Mouse (Mus musculus) lung, postnatal 4 days (tissue): ENCODE results near the gene Zfp36.

Experiments
- DNase-seq, 2 experiments: peaks; one replicate each; pipeline ENCODE4 v3.0.0; 2021

The Zfp36 gene

DNA sequence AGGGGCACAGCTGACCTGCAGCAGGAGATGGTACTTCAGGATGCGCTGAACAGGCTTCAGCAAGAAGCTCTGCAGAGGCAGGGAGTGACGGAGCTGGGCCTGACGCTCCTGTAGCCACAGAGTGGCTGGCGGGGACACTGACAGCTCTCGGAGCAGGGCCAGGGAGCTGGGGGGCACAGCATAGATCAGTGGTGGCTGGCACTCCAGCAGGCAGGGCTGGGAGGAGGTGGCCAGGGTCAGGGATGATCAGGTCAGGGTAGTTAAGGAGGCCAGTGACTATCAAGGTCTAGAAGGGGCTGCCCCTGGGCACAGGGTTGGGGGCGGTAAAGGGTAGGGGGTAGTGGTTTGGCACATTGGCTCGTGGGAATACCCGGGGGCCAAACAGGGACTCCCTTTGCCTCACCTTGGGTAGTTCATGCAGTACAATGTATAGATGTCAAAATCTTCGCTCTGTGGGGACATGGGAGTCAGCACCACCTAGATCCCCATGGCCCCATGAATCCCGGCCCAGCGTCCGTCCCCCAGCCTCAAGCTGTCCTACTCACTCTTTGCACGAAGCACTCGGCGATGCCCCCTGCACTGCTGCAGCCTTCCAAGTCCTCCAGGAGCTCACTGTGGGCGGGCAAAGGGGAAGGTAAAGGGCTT, 11.7 kb downstream of the Zfp36 start:
- DNase-seq, result no peak

DNA sequence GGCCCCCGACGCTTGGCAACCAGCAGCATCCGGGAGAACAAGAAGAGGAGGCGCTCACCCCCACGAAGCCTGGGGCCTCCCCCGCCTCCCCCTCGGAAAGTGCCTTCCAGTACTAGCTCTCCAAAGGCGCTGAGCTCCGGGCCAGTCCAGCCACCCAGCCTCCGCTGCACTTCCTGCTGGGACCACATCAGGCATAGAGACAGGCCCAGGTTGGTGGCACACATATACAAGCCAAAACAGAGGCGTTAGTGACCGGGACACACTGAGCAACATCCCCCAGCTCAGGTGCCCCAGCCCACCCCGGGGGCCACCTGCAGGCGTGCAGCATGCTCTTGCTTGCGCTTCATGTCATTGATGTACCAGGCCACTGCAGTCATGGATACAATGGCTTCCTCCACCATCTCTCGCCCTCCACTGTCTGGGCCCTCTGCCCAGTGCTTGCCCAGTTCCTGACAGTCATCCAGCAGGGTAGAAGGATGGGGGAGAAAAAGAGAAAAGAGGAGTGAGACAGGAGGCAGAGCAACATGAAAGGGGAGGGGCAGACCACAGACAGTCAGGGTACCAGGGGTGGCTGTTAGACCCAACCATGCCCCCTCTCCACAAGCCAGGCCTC, 12.3 kb downstream of the Zfp36 start:
- DNase-seq, result no peak

DNA sequence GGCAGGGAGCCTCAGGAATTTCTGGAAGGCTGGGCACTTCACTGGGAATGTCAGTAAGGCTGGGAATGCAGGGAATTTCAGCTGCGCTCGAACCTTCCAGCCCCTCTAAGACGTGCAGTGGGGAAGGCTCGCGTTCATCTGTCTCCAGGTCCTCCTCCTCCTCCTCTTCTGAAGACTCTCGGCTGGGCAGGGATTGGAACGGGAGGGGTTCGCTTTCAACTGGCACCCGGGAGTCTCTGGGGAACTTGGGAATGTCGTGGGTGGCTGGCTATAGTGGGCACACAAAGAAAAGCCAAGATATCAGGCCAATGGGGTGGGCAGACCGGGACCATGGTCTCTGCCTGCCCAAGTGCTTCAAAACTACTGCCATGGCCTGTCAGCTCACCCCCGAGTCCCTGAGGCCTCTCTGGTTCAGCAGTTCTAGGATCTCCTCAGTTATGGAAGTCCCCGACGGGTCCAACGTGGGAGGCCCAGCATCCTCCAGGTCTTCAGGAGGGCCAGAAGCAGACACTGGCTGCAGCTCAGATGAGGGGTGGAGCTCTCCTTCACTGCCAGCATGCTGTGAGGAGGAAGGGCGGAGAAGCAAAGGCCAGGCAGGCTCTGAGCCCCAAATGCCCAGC, 17.5 kb downstream of the Zfp36 start:
- no peak for DNase-seq

DNA sequence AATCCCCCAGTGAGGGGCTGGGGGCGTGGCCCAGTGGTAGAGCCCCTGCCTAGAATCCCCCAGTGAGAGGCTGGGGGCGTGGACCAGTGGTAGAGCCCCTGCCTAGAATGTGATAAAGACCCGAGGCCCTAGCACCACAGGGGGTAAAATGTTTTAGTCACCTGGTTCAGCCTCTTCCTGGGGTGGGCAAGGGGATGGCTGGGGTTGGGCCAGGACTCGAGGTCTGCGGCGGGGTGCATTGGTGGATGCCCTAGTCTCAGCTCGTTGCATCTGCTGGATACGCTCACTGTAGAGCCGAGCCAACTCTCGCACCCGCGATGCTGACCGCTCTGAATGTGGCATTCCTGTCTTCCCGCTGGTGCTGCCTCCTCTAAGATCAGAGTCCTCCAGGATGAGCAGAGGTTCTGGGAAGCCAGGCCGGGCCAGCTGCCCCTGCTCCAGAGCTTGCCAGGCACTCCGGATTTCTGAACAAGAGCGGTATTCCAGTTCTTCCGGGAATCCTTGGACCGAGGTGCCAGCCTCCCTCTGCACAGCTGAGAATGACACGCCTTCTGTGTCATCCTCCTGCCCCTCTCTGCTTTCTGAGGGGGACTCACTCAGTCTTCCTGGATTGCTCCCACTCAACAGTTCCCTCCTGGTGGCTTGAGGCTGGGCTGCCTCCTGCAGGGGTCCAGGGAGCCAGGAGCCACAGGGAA, 18.3 kb downstream of the Zfp36 start:
- no peak for DNase-seq

DNA sequence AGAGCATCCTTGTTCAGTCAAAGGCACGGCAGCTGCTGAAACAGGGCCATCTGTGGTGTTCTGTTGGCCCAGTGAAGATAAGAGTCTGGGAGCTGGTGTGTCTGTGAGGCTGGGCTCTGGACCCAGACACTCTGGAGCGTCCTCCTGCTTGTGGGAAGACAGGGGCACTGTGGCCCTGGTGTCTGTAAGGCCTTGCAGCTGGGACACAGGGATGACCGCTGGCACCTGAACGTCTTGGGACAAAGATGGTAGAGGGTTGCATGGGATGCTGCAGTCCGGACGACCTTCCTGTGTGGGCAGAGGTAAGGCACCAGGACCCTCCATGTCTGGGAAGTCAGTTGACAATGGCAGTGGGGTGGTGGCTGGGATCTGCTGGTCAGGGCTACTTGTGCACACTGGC, 19.8 kb downstream of the Zfp36 start:
- no peak for DNase-seq

DNA sequence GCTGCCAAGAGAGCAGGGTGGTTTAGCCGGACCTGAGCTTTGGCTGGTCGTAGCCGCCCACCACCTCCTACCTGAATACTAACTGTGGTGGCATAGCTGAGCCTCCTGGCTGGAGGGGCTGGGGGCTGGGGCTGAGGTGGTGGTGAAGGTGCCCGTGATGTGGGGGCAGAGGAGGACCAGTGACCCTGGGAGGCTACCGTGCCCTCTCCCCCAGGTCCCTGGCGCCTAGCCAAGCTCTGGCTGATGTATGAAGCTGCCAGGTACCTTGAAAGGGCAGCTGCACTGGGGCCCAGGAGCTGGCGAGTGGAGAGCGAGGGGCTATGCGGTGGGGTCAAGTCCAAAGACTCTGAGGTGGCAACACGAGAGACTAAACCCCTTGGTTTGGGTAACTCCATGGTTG, 20.2 kb downstream of the Zfp36 start:
- no peak for DNase-seq

DNA sequence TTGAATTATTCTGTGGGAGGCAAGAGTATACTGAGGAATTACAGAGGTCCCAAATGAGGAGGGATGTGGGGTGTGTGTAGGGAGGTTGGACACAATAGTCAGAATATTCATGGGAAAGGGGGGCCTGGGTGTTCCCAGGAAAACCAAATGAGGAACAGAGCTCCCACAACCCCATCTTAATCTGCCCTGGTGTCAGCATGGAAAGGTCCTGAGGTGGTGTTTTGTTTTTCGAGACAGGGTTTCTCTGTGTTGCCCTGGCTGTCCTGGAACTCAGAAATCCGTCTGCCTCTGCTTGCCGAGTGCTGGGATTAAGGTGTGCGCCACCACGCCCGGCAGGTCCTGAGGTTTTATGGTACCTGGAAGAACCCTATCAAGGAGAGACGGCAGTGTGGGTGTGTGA, 21.6 kb downstream of the Zfp36 start:
- DNase-seq, result no peak

DNA sequence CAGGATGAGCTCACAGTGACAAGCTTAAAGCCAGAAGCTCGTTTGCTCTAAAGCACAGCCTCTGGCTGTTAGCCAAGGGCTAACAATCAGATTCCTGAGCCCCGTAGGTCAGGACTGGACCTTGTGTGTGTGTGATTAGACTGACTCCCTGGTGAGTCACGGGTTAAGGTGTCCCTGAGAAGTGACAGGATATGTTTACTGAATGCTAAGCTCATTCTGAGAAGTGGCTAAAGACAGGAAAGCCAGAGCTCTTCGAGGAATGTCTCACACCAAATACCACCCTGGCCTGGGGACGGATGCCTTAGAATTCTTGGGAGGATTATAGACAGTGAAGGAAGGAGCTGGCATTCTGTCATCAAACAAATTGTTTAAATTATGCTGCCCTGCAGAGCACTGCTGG, 22.1 kb downstream of the Zfp36 start:
- DNase-seq, result peak; percentile 35 to 47

DNA sequence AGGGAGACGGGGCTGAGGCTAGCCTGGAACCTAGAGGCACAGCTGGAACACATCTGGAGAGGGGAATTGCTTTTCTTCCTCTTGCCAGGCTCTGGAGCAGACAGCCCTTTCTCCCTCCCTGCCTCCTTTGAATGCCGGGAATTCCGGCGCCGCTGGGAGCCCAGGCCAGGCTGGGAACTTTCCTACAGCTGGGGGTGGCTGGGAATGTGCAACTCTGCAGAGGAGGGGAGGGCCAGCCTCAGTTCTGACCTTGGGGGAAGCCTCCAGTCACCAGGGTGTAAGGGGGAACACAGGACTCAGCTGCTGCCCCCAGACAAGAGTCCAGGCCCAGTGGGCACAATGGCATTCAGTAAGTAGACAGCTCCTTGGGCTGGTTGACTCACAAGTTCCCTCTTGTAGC, 23.1 kb downstream of the Zfp36 start:
- peak; percentile 79 to 90 for DNase-seq

DNA sequence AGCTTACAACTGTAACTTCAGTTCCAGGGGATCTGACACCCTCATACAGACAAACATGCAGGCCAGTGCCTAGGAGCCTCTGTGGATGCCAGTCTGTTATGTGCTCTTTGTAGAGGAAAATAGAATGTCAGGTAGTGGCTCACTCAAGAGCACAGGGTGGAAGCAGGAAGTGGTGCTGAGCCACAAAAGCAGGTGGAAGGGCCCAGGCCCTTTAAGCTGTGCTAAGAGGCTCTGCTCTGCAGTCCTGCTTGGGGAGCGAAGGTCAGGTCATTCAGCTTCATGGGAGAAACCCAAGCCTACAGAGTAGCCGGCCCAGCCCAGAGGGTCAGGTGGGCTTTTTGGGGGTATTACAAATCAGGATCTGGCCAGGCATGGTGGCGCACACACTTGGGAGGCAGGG, 24.8 kb downstream of the Zfp36 start:
- no peak for DNase-seq

DNA sequence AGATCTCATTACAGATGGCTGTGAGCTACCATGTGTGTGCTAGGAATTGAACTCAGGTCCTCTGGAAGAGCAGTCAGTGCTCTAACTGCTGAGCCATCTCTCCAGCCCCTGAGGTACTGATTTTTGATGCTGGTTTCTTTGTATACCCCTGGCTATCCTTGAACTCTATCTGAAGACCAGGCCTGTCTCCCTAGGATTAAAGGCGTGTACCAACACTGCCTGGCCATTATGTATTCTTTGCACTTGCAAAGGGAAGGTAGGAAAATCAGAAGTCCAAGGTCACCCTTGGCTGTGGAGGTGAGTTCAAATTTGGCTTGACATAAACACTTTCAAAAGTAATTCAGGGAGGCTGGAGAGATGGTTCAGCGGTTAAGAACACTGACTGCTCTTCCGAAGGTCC, 25.5 kb downstream of the Zfp36 start:
- DNase-seq, result no peak

DNA sequence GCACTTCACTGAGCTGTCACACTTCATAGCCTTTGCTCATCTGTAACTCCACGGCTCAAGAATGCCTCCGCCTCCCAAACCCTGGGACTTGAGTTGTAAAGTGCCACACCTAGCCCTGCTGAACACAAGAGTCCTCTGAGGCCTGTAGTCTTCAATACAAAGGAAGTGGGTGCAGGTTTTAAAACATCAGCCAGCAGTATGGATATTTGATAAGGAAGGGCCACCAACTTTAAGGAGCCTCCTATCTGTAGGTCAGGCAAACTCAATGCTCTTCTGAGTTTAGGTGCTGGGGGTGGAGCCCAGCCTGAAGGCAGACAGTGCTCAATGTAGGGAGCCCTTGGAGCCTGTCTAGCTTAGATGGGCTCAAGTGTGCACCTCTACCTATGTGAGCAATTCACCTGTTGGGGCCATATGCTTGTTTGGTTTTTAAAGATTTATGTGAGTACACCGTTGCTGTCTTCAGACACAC, 25.9 kb downstream of the Zfp36 start:
- DNase-seq, result no peak

DNA sequence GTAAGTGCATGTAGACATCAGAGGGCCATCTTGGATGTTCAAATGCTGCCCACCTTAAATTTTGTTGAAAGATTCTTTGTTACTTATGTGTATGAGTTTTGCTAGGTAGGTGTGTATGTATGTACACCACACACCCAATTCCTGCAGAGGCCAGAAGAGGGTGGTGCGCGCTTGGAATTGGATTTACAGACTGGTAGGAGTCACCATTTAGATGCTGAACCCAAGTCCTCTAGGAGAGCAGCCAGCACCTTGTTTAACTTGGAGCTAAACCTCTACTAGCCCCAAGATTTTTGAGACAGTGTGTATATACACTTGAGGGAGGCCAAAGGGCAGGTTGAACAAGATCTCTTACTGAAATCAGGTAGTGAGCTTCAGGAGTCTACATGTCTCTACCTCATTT, 26.8 kb downstream of the Zfp36 start:
- DNase-seq, result no peak

DNA sequence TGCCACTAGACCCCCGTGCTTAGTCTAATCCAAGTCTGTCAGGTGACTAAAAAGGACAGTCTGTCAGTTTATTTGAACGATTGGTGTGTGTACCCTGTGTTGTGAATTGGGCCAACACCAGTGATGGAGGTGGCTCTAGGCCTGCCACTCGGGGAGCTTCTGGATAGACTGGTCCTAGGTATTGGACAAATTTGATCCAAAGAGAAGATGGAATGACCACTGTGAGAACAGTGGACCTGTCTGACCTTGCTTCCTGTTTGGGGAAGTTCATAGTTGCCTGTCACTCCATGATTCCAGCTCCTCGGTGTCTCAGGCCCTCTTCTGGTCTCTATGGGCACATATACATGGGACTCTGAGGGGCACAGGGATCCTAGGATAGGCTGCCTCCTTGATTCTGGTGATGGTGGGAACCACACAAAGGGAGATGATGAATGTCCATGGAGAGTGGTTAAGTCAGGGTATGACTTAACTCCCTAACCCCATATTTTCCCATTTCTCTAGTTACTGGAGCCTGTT, 28.3 kb downstream of the Zfp36 start:
- no peak for DNase-seq

DNA sequence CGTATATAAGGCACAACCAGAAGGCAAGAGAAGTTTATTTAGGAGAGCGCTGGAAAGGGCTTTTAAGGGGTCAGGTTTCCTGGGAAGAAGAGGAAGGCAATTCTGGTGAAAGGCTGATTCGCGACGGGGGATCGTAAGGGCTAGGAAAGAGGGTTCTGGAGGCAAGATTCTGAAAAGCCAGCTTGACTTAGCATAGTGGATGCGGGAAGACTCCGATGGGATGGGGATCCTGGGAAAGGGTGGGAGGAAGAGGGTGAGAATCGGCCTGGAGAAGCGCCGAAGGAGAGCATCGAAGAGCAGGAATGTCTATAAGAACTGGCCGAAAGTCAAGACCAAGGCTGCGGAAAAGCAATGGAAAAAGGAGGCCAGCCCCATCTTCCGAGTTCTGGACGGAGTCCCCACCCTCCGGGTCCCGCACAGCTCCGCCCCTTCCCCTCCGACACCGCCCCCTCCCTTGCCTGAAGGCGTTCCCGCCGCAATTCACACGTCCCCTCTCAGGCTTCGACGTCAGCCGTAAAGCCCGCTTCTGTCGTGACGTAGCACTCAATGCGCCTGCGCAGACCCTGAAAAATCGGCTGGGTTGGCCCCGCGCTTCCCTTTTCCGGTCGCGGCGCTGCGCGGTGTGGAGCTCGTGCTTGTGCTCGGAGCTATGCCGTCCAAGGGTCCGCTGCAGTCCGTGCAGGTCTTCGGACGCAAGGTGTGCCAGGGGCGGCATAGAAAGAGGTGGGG, 29.7 kb downstream of the Zfp36 start, which contains the start of gene Rps16:
Gene Rps16, plus strand, starts transcription at position 498 of the 729 bp plus-strand sequence.
- DNase-seq, result peak; percentile 98 to 100

DNA sequence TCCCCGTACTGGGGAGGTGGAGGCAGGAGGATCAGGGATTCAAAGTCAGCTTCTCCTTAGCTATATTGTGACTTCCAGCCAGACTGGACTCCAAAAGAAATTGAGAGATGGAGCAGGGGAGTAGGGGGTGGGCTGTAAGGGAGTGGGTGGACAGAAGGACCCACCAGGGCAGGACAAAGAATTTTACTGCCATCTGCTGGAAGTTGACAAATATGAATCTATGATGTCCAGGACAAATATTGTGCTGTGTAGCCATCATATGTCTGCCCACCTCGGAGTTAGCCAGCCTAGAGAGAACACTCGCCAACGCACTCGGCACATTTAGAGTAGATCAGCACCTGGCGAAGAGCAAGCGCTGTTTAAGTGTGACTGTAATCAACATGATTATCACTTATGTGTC, 31.5 kb downstream of the Zfp36 start:
- no peak for DNase-seq

DNA sequence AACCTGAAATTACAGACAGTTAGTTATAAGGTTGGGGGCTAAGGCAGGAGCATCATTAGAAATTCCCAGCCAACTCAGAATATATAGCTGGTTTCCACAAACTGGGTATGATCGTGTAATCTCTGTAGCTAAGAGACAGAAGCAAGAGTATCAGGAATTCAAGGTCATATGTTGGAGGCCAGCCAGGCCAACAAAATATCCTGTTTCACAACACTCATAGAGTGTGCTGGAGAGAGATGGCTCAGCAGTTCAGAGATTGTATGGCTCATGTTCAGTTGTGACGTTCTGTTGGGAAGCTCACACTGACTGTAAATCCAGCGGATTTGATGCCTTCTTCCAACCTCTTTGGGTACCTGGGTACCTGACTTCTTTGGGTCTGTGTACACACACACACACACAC, 32.3 kb downstream of the Zfp36 start:
- no peak for DNase-seq

DNA sequence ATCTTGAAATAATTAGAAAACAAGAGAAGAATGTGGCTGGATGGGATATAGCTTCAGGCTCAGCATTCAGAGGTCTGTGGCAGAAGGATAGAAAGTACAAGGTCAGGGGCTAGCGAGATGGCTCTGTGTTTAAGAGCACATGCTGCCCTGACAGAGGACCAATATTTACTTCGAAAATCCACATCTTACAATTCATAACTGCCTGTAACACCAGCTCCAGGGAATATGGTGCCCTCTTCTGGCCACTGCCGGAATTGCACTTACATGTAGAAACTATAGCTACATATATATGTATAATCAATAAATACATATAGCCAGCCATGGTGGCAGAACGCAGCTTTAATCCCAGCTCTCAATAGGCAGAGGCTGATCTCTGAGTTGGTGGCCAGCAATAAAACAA, 35.4 kb downstream of the Zfp36 start:
- DNase-seq, result peak in 1 of 2 experiments; percentile 66

DNA sequence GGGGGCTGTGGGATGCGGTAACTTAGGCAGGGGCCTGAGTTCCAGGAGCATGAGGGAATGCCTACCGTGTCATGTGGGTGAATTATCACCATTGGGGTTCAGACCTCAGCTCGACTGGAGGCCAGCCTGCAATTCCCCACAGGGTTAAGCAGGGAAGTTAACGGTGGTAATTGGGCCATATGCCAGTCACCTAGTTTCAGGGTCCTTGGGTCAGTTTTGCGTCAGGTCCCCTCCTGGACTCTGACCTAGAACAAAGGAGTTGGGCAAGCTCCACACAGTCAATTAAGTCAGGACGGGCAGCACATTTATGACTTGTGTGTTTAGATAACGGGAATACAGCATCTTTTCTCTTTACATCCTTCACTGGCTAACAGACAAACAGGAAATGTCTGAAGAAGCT, 38.7 kb downstream of the Zfp36 start:
- no peak for DNase-seq

DNA sequence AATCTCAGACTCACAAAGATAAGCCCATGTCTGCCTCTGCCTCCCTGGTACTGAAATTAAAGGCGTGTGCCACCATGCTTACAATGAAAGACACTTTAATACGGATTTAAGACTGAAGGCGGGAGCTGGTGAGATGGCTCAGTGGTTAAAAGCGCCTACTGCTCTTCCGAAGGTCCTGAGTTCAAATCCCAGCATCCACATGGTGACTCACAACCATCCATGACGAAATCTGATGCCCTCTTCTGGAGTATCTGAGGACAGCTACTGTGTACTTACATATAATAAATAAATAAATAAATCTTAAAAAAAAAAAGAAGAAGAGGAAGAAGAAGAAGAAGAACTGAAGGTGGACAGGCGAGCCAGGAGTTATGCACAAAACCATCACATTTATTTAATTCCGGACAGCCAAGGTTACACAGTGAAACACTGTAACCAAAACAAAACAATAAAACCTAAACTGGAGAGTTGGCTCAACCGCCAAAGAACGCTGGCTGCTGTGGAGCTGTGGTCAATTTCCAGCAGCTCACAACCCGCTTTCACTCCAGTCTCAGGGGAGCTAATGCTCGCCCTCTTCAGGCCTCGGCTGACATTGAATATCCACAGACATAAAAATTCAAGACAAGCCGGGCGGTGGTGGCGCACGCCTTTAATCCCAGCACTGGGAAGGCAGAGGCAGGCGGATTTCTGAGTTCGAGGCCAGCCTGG, 40.7 kb downstream of the Zfp36 start:
- peak; percentile 68 to 72 for DNase-seq

DNA sequence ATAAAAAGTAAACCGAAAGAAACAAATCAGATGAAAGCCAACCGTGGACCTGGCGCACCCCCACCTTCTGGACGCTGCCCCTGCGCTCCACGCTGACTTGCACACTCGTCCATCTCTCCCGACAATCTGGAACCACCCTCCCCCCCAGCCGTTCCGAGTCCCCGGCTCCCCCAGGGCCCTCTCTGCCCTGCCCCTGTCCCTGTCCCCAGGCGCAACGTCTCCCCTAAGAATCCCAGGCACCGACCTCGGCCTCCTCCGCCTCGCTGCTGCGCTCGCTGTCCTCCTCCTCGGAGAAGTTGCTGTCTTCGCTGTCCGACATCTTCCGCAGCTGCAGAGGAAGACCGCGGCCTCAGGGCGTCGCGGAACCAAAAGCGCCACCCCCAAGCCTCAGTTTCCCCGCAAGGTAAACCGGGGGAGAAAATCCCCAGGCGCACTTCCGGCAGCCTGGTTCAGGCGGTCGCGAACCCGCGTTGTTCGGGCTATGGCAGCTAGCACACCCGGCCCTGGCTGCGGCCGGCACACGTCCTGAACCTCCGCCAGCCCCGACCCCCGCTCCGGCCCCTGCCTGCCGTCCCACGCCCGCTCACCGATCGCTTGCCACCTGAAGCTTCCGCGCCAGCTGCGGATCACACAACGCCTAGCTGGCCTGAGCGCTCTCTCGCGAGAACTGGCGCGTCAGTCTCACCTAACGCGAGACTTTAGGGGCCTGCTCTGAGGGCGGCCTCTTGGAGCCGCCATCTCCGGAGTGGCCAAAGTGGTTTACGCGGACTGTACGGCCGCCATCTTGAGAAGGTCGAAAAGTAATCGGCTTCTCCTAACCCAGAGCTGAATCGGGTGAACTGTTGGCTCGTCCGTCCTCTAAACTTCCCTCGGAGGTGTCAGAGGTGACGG, 41.7 kb downstream of the Zfp36 start, which contains the start of gene Supt5:
Gene Supt5, minus strand, starts transcription at position 639 of the 891 bp plus-strand sequence.
- DNase-seq, result peak; percentile 98 to 99
